Mouse (Mus musculus) erythroblast, embryonic 14.5 days (primary cell): ENCODE results near the gene Ctf2. TPM values are rescaled to one million over a fixed set of nuclear protein-coding genes. Genes with fewer than 3 reads are reported as not detected.

ENCODE experiments used
- H3K27me3 ChIP-seq: 2 replicates; pipeline ENCODE4 v1.6.1; 2012; ENCODE audit warnings: inconsistent platforms; ENCODE audit not compliant: control insufficient read depth
- H3K36me3 ChIP-seq: 2 replicates; pipeline ENCODE4 v1.6.1; 2012; ENCODE audit warnings: mild to moderate bottlenecking, inconsistent platforms; ENCODE audit not compliant: control insufficient read depth
- H3K4me1 ChIP-seq: 2 replicates; pipeline ENCODE4 v1.6.1; 2012; ENCODE audit warnings: inconsistent platforms; ENCODE audit not compliant: control insufficient read depth
- H3K4me3 ChIP-seq: replicated peaks from 2 replicates; pipeline ENCODE3; 2012; ENCODE audit warnings: moderate library complexity, mild to moderate bottlenecking, inconsistent platforms
- H3K9me3 ChIP-seq: 2 replicates; pipeline ENCODE4 v1.6.1; 2012; ENCODE audit warnings: low read length, inconsistent platforms, mixed read lengths; ENCODE audit not compliant: control insufficient read depth
- GATA1 ChIP-seq: IDR thresholded peaks from 2 replicates; pipeline ENCODE4 v1.6.1; 2012; ENCODE audit warnings: low read length, inconsistent platforms, mixed read lengths
- TAL1 ChIP-seq: IDR thresholded peaks from 3 replicates; pipeline ENCODE4 v1.6.1; 2012; ENCODE audit warnings: low read length, inconsistent platforms, mixed read lengths
- polyA plus RNA-seq: library from polyadenylated mRNA; stranded (reverse); fragments of >175 nt; gene quantifications from 2 replicates; pipeline ENCODE4 v1.2.3, GENCODE M21; 2012

Gene Ctf2
- polyA plus RNA-seq, 1 experiment, result 0.02 TPM

DNA sequence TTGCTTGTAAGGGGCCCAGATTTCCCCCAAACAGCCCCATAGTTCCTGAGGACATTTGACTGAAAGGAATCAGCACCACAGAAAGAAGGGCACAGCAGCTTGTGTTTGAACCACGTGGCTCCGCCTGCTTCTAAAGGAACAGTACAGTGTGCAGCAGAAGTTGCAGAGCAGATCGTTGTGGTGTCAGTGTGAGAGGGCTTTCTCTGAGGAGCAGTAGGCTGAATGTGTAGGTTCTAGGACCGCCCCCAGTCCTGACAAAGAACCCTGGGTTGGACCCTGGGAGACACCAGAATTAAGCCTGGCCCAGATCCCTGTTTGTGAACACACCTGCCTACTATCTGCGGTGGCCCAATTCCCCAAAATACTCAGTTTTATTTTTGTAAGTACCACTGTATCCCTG lies 39.3 kb upstream of the Ctf2 start:
- no peak overlapping the region for H3K4me3 ChIP-seq

DNA sequence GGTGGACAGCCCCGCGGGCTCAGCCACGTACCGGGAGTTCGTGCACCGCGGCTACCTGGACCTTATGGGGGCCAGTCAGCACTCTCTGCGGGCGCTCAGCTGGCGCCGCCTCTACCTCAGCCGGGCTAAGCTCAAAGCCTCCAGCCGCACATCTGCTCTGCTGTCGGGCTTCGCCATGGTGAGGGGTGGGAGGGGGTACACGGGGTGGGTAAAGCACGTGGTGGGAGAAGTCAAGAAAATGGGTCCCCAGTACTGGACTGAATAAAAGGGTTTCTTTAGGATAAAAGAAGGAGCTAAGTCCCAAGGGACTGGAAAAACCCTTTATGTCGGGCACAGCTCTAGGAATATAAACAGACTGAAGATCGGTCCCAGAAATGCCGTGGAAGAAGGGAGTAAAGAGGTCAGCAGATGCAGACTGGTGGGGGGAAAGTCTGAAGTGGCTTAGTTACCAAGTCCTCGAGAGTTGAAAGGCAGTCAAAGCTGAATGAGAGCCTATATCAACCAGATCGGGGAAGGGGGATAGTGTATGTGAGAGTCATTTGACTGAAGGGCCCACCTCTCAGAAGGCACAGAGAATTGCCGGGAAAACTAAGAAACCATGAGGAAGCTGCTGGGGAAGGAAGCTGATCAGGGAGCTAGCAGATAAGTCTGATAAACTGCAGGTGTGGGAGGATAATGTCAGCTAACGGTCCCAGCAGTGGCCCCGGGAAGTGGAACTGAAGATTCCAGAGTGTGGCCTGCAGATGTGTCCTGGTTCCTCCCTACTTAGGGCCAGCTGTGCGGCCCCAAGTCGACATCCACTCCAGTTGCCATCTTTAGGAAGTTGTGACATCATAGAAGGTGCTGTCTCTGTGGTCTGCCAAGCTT lies 38.3 kb upstream of the Ctf2 start:
- TF ChIP-seq TAL1, result no peak
- TF ChIP-seq GATA1, result no peak
- peaks cover 2% of the 10 kb centered on the region; the same call in 1 of the 2 replicates for H3K27me3 ChIP-seq
- H3K4me1 ChIP-seq, result peaks cover 87% of the 10 kb centered on the region
- peaks cover 10% of the 10 kb centered on the region for H3K36me3 ChIP-seq
- H3K9me3 ChIP-seq, result no peaks in the 10 kb centered on the region
- H3K4me3 ChIP-seq, result peak overlapping the region; percentile 74

More for the DNA sequence above, 39.3 kb upstream of the Ctf2 start:
- peaks cover 86% of the 10 kb centered on the region for H3K4me1 ChIP-seq
- TF ChIP-seq GATA1 (no peak), TAL1 (no peak)
- peaks cover 7% of the 10 kb centered on the region for H3K36me3 ChIP-seq
- peaks cover 2% of the 10 kb centered on the region; the same call in 1 of the 2 replicates for H3K27me3 ChIP-seq
- no peaks in the 10 kb centered on the region for H3K9me3 ChIP-seq

DNA sequence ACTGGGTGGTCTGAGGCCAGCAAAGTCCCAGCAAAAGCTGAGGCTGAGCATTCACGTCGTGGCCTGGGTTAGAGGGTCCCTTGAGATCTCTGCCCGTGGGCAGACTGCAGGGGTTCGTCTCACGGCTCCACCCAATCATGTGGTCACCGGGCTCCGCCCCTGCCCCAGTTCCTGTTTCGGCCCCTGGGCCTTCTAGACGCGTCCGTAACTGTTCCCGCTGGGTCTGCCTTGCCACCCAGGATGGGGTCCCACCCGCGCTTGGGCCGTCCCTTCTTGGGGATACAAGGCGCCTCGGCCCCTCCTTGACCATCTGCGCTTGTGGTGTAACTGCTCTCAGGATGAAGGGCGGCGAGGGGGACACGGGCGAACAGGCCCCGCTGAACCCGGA lies 37.7 kb upstream of the Ctf2 start, which contains the start of gene Orai3:
Gene Orai3 (plus strand): TSS at position 165 of the 388 bp plus-strand sequence.
- H3K4me1 ChIP-seq, result peaks cover 87% of the 10 kb centered on the region

GRCm38 (mm10) chr7:127768997-127769593 lies 37.1 kb upstream of the Ctf2 start:
- Histone ChIP-seq H3K36me3 (peaks cover 7% of the 10 kb centered on the region), H3K27me3 (peaks cover 2% of the 10 kb centered on the region; the same call in 1 of the 2 replicates), H3K4me3 (peak overlapping the region; percentile 74), H3K4me1 (peaks cover 83% of the 10 kb centered on the region), H3K9me3 (no peaks in the 10 kb centered on the region)
- no peak for TF ChIP-seq GATA1
- no peak for TF ChIP-seq TAL1

More for the DNA sequence above, 37.7 kb upstream of the Ctf2 start, which contains the start of gene Orai3:
- Histone ChIP-seq H3K9me3 (no peaks in the 10 kb centered on the region), H3K27me3 (peaks cover 2% of the 10 kb centered on the region; the same call in 1 of the 2 replicates), H3K4me3 (peak within 1 kb of the TSS; percentile 74), H3K36me3 (peaks cover 7% of the 10 kb centered on the region)
- no peak for TF ChIP-seq TAL1
- no peak for TF ChIP-seq GATA1

DNA sequence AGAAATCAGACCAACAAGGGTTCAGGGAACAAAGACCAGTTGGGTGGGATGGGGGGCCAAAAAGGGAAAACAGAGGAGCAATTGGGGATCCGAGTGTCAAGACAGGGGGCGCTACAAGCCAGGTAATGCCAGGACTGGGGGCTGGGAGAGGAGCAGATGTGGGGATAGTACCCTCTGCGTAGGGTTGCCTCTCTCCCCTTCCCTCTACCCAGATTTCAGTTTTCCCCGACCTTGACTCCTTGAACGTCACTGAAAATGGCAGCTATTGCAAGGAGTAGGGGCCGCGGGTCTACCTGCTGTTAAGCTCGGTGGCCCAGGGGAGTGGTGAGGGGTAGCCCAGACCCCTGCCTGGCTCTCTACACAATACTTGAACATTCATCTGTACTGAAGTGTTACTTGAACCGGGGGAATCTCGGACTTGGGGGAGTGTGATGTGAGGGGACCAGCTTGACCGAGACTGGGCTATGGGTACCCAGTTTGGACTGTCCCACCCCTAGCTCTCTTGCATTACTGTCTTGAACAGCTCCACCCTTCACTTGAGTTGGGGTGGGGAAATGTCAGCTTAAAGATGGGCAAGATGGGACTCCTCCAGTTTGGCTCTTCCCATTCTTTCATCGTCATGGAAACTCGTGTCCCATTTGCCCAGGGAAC lies 36.5 kb upstream of the Ctf2 start:
- Histone ChIP-seq H3K4me3 (peak overlapping the region; percentile 74), H3K4me1 (peaks cover 77% of the 10 kb centered on the region), H3K27me3 (peaks cover 2% of the 10 kb centered on the region; the same call in 1 of the 2 replicates), H3K36me3 (peaks cover 9% of the 10 kb centered on the region), H3K9me3 (no peaks in the 10 kb centered on the region)
- TF ChIP-seq GATA1 (no peak), TAL1 (no peak)

DNA sequence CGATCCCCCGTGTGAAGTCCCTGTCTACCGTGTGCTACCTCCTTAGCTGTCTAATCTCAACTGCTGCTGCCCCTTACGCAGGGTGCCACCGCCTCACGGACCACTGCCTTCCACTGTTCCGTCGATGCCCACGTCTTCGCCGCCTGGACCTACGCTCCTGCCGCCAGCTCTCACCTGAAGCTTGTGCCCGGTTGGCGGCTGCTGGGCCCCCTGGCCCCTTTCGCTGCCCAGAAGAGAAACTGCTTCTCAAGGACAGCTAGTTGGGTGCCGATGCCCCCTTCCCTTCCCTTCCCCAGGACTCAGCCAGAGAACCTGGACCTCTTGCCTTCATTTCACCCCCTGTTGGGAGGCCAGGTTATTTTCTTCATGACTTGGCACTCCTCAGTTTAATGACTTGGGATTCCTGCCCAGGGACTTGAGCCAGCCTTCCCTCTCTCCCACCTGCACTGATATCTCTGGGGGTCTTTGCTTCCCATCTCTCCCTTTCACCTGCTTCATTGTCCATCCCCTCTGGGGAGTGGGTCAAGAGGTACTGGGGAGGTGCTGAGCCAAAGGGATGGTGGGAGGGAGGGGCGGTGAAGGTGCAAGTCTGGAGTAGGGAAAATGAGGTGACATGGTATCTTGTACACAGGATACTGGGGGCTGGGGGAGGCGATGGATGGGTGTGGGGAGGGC lies 35.8 kb upstream of the Ctf2 start:
- TF ChIP-seq GATA1, result no peak
- TF ChIP-seq TAL1, result no peak
- Histone ChIP-seq H3K9me3 (no peaks in the 10 kb centered on the region), H3K36me3 (peaks cover 11% of the 10 kb centered on the region), H3K4me1 (peaks cover 75% of the 10 kb centered on the region), H3K27me3 (peaks cover 2% of the 10 kb centered on the region; the same call in 1 of the 2 replicates), H3K4me3 (peak overlapping the region; percentile 74)

- peaks cover 2% of the 10 kb centered on the region; the same call in 1 of the 2 replicates for H3K27me3 ChIP-seq
- peaks cover 70% of the 10 kb centered on the region for H3K4me1 ChIP-seq
- peaks cover 15% of the 10 kb centered on the region for H3K36me3 ChIP-seq
- peak overlapping the region; percentile 74 for H3K4me3 ChIP-seq
- H3K9me3 ChIP-seq, result no peaks in the 10 kb centered on the region
- peak; percentile 83 for TF ChIP-seq TAL1
- TF ChIP-seq GATA1, result peak; percentile 87
Measured at GRCm38 (mm10) chr7:127766851-127767609, 35.1 kb upstream of the Ctf2 start.

- H3K4me3 ChIP-seq, result no peak overlapping the region
- H3K27me3 ChIP-seq, result peaks cover 2% of the 10 kb centered on the region; the same call in 1 of the 2 replicates
- peaks cover 64% of the 10 kb centered on the region for H3K4me1 ChIP-seq
- H3K36me3 ChIP-seq, result peaks cover 19% of the 10 kb centered on the region
- H3K9me3 ChIP-seq, result no peaks in the 10 kb centered on the region
- TF ChIP-seq GATA1 (no peak), TAL1 (no peak)
Measured at GRCm38 (mm10) chr7:127765756-127766155, 33.8 kb upstream of the Ctf2 start.
